In genomic region chr3:53702421-53703125, GRCm38 (mm10) we compare ENCODE assay signal across 20 mouse cellular contexts. TPM values are rescaled to one million over a fixed set of nuclear protein-coding genes. Genes with fewer than 3 reads are reported as not detected.
DNase-seq lines count a peak whose midpoint lies in the region; ATAC-seq and TF ChIP-seq lines count a peak whose summit lies in the region.
"Had no signal": no experiment of that assay in that cellular context is flagged by ENCODE, and none has a peak within 500 bp of the region (broad histone marks: within the 10 kb centered on the region; RNA-seq: fewer than 3 reads in every experiment).

No protein-coding gene starts in this region.

- ATAC-seq in forebrain, embryonic 15.5 days (replicated peaks): peak; percentile 75
- ATAC-seq in lung, embryonic 14.5 days (ENCODE audit: insufficient read depth): no peak
- peak; percentile 58; the same call in 1 of the 2 replicates for ATAC-seq in forebrain, postnatal 0 days
- ATAC-seq: lung, postnatal 0 days had no signal

- H3K9me3 ChIP-seq in forebrain, embryonic 15.5 days: no peaks in the 10 kb centered on the region
- H3K9me3 ChIP-seq in forebrain, embryonic 10.5 days: no peaks in the 10 kb centered on the region
- H3K9me3 ChIP-seq in lung, embryonic 14.5 days (ENCODE audit: low read depth, low read length): no peaks in the 10 kb centered on the region
- H3K9me3 ChIP-seq in embryonic facial prominence, embryonic 10.5 days: no peaks in the 10 kb centered on the region
- no peaks in the 10 kb centered on the region for H3K9me3 ChIP-seq in forebrain, postnatal 0 days (ENCODE audit: low read length)
- H3K9me3 ChIP-seq: embryonic facial prominence, embryonic 13.5 days; hindbrain, embryonic 13.5 days; midbrain, embryonic 12.5 days; neural tube, embryonic 13.5 days had no signal

- H3K27ac ChIP-seq in forebrain, embryonic 15.5 days (replicated peaks): peak overlapping the region; percentile 55
- no peak overlapping the region for H3K27ac ChIP-seq in forebrain, embryonic 10.5 days
- H3K27ac ChIP-seq in lung, embryonic 14.5 days (ENCODE audit: low read depth): no peak overlapping the region
- no peak overlapping the region for H3K27ac ChIP-seq in embryonic facial prominence, embryonic 10.5 days (replicated peaks)
- peak overlapping the region; percentile 36; the same call in 1 of the 2 replicates for H3K27ac ChIP-seq in forebrain, postnatal 0 days (ENCODE audit: low read depth, low read length)
- H3K27ac ChIP-seq: embryonic facial prominence, embryonic 13.5 days; hindbrain, embryonic 13.5 days; midbrain, embryonic 12.5 days; neural tube, embryonic 13.5 days had no signal

- H3K9ac ChIP-seq in forebrain, embryonic 15.5 days (replicated peaks): no peak overlapping the region
- H3K9ac ChIP-seq in lung, embryonic 14.5 days: no peak overlapping the region
- no peak overlapping the region for H3K9ac ChIP-seq in forebrain, postnatal 0 days
- H3K9ac ChIP-seq: embryonic facial prominence, embryonic 13.5 days; hindbrain, embryonic 13.5 days; midbrain, embryonic 12.5 days; neural tube, embryonic 13.5 days had no signal

- WGBS in forebrain, embryonic 15.5 days: 20% methylated on average over 9 of the region's 9 CpGs
- 88% methylated on average over 9 of the region's 9 CpGs for WGBS in forebrain, embryonic 10.5 days
- WGBS in lung, embryonic 14.5 days: 35% methylated on average over 9 of the region's 9 CpGs
- WGBS in embryonic facial prominence, embryonic 10.5 days: 61% methylated on average over 9 of the region's 9 CpGs
- 17% methylated on average over 9 of the region's 9 CpGs for WGBS in forebrain, postnatal 0 days

- H3K4me1 ChIP-seq in forebrain, embryonic 15.5 days: peaks cover 25% of the 10 kb centered on the region
- peaks cover 12% of the 10 kb centered on the region for H3K4me1 ChIP-seq in forebrain, embryonic 10.5 days
- no peaks in the 10 kb centered on the region for H3K4me1 ChIP-seq in lung, embryonic 14.5 days (ENCODE audit: insufficient read depth)
- H3K4me1 ChIP-seq in embryonic facial prominence, embryonic 10.5 days: peaks cover 23% of the 10 kb centered on the region
- no peaks in the 10 kb centered on the region; the same call in 1 of the 2 replicates for H3K4me1 ChIP-seq in forebrain, postnatal 0 days (ENCODE audit: insufficient read depth)
- H3K4me1 ChIP-seq: hindbrain, embryonic 13.5 days; neural tube, embryonic 13.5 days had no signal

- no peak overlapping the region for H3K4me3 ChIP-seq in forebrain, embryonic 15.5 days
- no peak overlapping the region for H3K4me3 ChIP-seq in forebrain, embryonic 10.5 days
- no peak overlapping the region for H3K4me3 ChIP-seq in lung, embryonic 14.5 days (ENCODE audit: low read depth, low read length)
- H3K4me3 ChIP-seq in embryonic facial prominence, embryonic 10.5 days: no peak overlapping the region
- no peak overlapping the region for H3K4me3 ChIP-seq in forebrain, postnatal 0 days (ENCODE audit: low read depth, low read length)
- H3K4me3 ChIP-seq: embryonic facial prominence, embryonic 13.5 days; hindbrain, embryonic 13.5 days; midbrain, embryonic 12.5 days; neural tube, embryonic 13.5 days had no signal

- H3K4me2 ChIP-seq in forebrain, embryonic 15.5 days (replicated peaks): peak overlapping the region; percentile 17
- no peak overlapping the region for H3K4me2 ChIP-seq in lung, embryonic 14.5 days
- H3K4me2 ChIP-seq in forebrain, postnatal 0 days (ENCODE audit: low read depth): no peak overlapping the region
- H3K4me2 ChIP-seq: embryonic facial prominence, embryonic 13.5 days; heart, embryonic 11.5 days; hindbrain, embryonic 13.5 days; midbrain, embryonic 12.5 days; neural tube, embryonic 13.5 days had no signal

- DNase-seq in forebrain, embryonic 10.5 days (ENCODE audit: extremely low spot score, low spot score): no peak
- DNase-seq in lung, embryonic 14.5 days: peak; percentile 21
- no peak for DNase-seq in lung, postnatal 10 days
- DNase-seq in embryonic facial prominence, embryonic 10.5 days (ENCODE audit: low spot score): peak; percentile 24
- no peak for DNase-seq in forebrain, postnatal 0 days
- no peak for DNase-seq in adrenal gland, postnatal 4 days (ENCODE audit: low spot score in 2 of 2)
- DNase-seq: adrenal gland, adult 2 months; B cell, adult 2 months; gastrocnemius, postnatal 14 days; heart, adult 11 months; thymus, adult 2 months had no signal

- no peaks in the 10 kb centered on the region for H3K27me3 ChIP-seq in forebrain, embryonic 15.5 days
- no peaks in the 10 kb centered on the region for H3K27me3 ChIP-seq in forebrain, embryonic 10.5 days (ENCODE audit: poor library complexity, severe bottlenecking)
- no peaks in the 10 kb centered on the region for H3K27me3 ChIP-seq in lung, embryonic 14.5 days (ENCODE audit: insufficient read depth, low read length)
- no peaks in the 10 kb centered on the region for H3K27me3 ChIP-seq in embryonic facial prominence, embryonic 10.5 days (replicated peaks; ENCODE audit: low read depth, poor library complexity, severe bottlenecking)
- H3K27me3 ChIP-seq in forebrain, postnatal 0 days (ENCODE audit: insufficient read depth, low read length): no peaks in the 10 kb centered on the region
- H3K27me3 ChIP-seq: CH12.LX; embryonic facial prominence, embryonic 13.5 days; hindbrain, embryonic 13.5 days; midbrain, embryonic 12.5 days; neural tube, embryonic 13.5 days had no signal

- no peak for TF ChIP-seq CTCF in lung, embryonic 14.5 days (IDR thresholded peaks at IDR 0.05; ENCODE audit: low read depth)
- no peak for TF ChIP-seq CTCF in forebrain, postnatal 0 days (IDR thresholded peaks at IDR 0.05; ENCODE audit: low read depth)

- H3K36me3 ChIP-seq in forebrain, embryonic 15.5 days: no peaks in the 10 kb centered on the region
- no peaks in the 10 kb centered on the region for H3K36me3 ChIP-seq in forebrain, embryonic 10.5 days (replicated peaks)
- no peaks in the 10 kb centered on the region for H3K36me3 ChIP-seq in lung, embryonic 14.5 days (ENCODE audit: insufficient read depth)
- no peaks in the 10 kb centered on the region for H3K36me3 ChIP-seq in embryonic facial prominence, embryonic 10.5 days (replicated peaks)
- H3K36me3 ChIP-seq in forebrain, postnatal 0 days (ENCODE audit: insufficient read depth): no peaks in the 10 kb centered on the region
- H3K36me3 ChIP-seq: embryonic facial prominence, embryonic 13.5 days; G1E; hindbrain, embryonic 13.5 days; midbrain, embryonic 12.5 days; neural tube, embryonic 13.5 days had no signal

RNA-seq across cellular contexts. Expression of gene Frem2, which starts 45.4 kb away (rescaled TPM):
- polyA plus RNA-seq in forebrain, embryonic 15.5 days (2015; fragmentation: Nextera tagmentation; extraction: Ambion mirVana): 1.1 TPM in 2 replicates
- 4.0 and 4.6 TPM in 2 replicates for polyA plus RNA-seq in forebrain, embryonic 10.5 days (2016; fragmentation: Nextera tagmentation; extraction: Ambion mirVana)
- polyA plus RNA-seq in lung, embryonic 14.5 days (2014; fragmentation: Nextera tagmentation; extraction: Ambion mirVana): 20.4 and 21.5 TPM in 2 replicates
- polyA plus RNA-seq in embryonic facial prominence, embryonic 10.5 days (2016; fragmentation: Nextera tagmentation; extraction: Ambion mirVana): 7.8 and 10.8 TPM in 2 replicates
- total RNA-seq in forebrain, postnatal 0 days (2014; rRNA removed): 7.8 and 7.9 TPM in 2 replicates
- polyA plus RNA-seq in forebrain, postnatal 0 days (2015; fragmentation: Nextera tagmentation; extraction: Ambion mirVana): 1.1 and 1.5 TPM in 2 replicates
- total RNA-seq in adrenal gland, postnatal 4 days (2021): 1 to 10 TPM; 3.8 to 9.6 TPM
- polyA plus RNA-seq: G1E had no signal

Comparison
In these comparisons a context has a peak if more than half of its experiments do, and no peak if none do; other contexts are left out.
1. H3K27ac ChIP-seq: peak in forebrain, embryonic 15.5 days (single experiment) and forebrain, postnatal 0 days (single experiment); none in forebrain, embryonic 10.5 days (single experiment), lung, embryonic 14.5 days (single experiment) and embryonic facial prominence, embryonic 10.5 days (single experiment).
2. DNase-seq: peak in lung, embryonic 14.5 days (single experiment) and embryonic facial prominence, embryonic 10.5 days (single experiment); none in forebrain, embryonic 10.5 days (single experiment), lung, postnatal 10 days (single experiment), forebrain, postnatal 0 days (single experiment) and adrenal gland, postnatal 4 days (0 of 2).